ENCODE assay signal across 24 mouse cellular contexts in genomic region chr11:116710171-116710570, GRCm38 (mm10). TPM values are rescaled to one million over a fixed set of nuclear protein-coding genes. Genes with fewer than 3 reads are reported as not detected.
DNase-seq lines count a peak whose midpoint lies in the region; ATAC-seq lines count a peak whose summit lies in the region.
"Had no signal": no experiment of that assay in that cellular context is flagged by ENCODE, and none has a peak within 500 bp of the region (broad histone marks: within the 10 kb centered on the region; RNA-seq: fewer than 3 reads in every experiment).

No protein-coding gene starts in this region.

- no peaks in the 10 kb centered on the region for H3K36me3 ChIP-seq in forebrain, embryonic 13.5 days (ENCODE audit: poor library complexity, severe bottlenecking)
- H3K36me3 ChIP-seq in neural tube, embryonic 15.5 days: no peaks in the 10 kb centered on the region
- H3K36me3 ChIP-seq: hindbrain, embryonic 15.5 days; liver, embryonic 15.5 days; neural tube, embryonic 12.5 days had no signal

- no peak overlapping the region for H3K9ac ChIP-seq in forebrain, embryonic 13.5 days
- H3K9ac ChIP-seq in neural tube, embryonic 15.5 days (replicated peaks): no peak overlapping the region
- H3K9ac ChIP-seq: hindbrain, embryonic 15.5 days; liver, embryonic 15.5 days; neural tube, embryonic 12.5 days had no signal

- peak overlapping the region; percentile 37; the same call in 1 of the 2 replicates for H3K27ac ChIP-seq in forebrain, embryonic 13.5 days
- no peak overlapping the region for H3K27ac ChIP-seq in neural tube, embryonic 15.5 days (replicated peaks)
- H3K27ac ChIP-seq: hindbrain, embryonic 15.5 days; liver, embryonic 15.5 days; neural tube, embryonic 12.5 days had no signal

- WGBS in forebrain, embryonic 13.5 days: 19% methylated on average over 10 of the region's 10 CpGs
- WGBS in neural tube, embryonic 15.5 days: 55% methylated on average over 10 of the region's 10 CpGs

- no peaks in the 10 kb centered on the region for H3K27me3 ChIP-seq in forebrain, embryonic 13.5 days
- no peaks in the 10 kb centered on the region for H3K27me3 ChIP-seq in neural tube, embryonic 15.5 days (replicated peaks)
- H3K27me3 ChIP-seq: hindbrain, embryonic 15.5 days; liver, embryonic 15.5 days; neural tube, embryonic 12.5 days had no signal

- DNase-seq in layer of hippocampus, adult 11-12 months (ENCODE audit: low spot score): peak; percentile 10
- DNase-seq in layer of hippocampus, postnatal 14 days (ENCODE audit: low spot score in 2 of 2): no peak
- DNase-seq in retina, postnatal 1 day: peak; percentile 11
- no peak for DNase-seq in retina, embryonic 14.5 days (ENCODE audit: low spot score)
- DNase-seq in telencephalon, adult 2 months (ENCODE audit: low read depth, low spot score): peak; percentile 5
- no peak for DNase-seq in left cerebral cortex, adult 8-10 months (ENCODE audit: low spot score in 2 of 2)
- DNase-seq: adrenal gland, postnatal 10 days; cerebellum, adult 9-10 months; gastrocnemius, postnatal 10 days; kidney, postnatal 36 days; liver; lung, postnatal 14 days; thymus, postnatal 14 days had no signal

- ATAC-seq in forebrain, embryonic 13.5 days: no peak
- no peak for ATAC-seq in neural tube, embryonic 15.5 days (ENCODE audit: low FRiP score)
- ATAC-seq: activated CD4-positive, CD25-positive, alpha-beta regulatory T cell, adult 4 months; intestine, postnatal 0 days had no signal

- H3K4me1 ChIP-seq in forebrain, embryonic 13.5 days: peaks cover 9% of the 10 kb centered on the region
- H3K4me1 ChIP-seq in neural tube, embryonic 15.5 days: no peaks in the 10 kb centered on the region
- H3K4me1 ChIP-seq: liver, embryonic 15.5 days; neural tube, embryonic 12.5 days had no signal

- no peak overlapping the region for H3K4me3 ChIP-seq in forebrain, embryonic 13.5 days
- H3K4me3 ChIP-seq in neural tube, embryonic 15.5 days (replicated peaks): no peak overlapping the region
- H3K4me3 ChIP-seq: hindbrain, embryonic 15.5 days; liver, embryonic 15.5 days; neural tube, embryonic 12.5 days had no signal

- H3K9me3 ChIP-seq in forebrain, embryonic 13.5 days (replicated peaks): no peaks in the 10 kb centered on the region
- H3K9me3 ChIP-seq in neural tube, embryonic 15.5 days (replicated peaks): no peaks in the 10 kb centered on the region
- H3K9me3 ChIP-seq: hindbrain, embryonic 15.5 days; liver, embryonic 15.5 days; neural tube, embryonic 12.5 days had no signal

- H3K4me2 ChIP-seq in forebrain, embryonic 13.5 days: no peak overlapping the region
- no peak overlapping the region for H3K4me2 ChIP-seq in neural tube, embryonic 15.5 days
- H3K4me2 ChIP-seq: heart, embryonic 11.5 days; hindbrain, embryonic 15.5 days; liver, embryonic 15.5 days; midbrain, embryonic 11.5 days; neural tube, embryonic 12.5 days had no signal

RNA-seq across cellular contexts. Expression of gene Cygb, which starts 56.1 kb away (rescaled TPM):
- 10 to 100 TPM; 48.9 to 52.1 TPM for total RNA-seq in layer of hippocampus, postnatal 14 days (2021)
- 8.8 and 9.3 TPM in 2 replicates for polyA plus RNA-seq in forebrain, embryonic 13.5 days (2015; fragmentation: Nextera tagmentation; extraction: Ambion mirVana)
- 10 to 100 TPM; 55.8 to 62.7 (median 58.2) TPM for total RNA-seq in left cerebral cortex, adult 8-10 months (2022)
- polyA plus RNA-seq in neural tube, embryonic 15.5 days (2015; fragmentation: Nextera tagmentation; extraction: Ambion mirVana): 28.7 and 31.1 TPM in 2 replicates
- total RNA-seq: granulocyte monocyte progenitor cell, adult 5-6 weeks; megakaryocyte progenitor cell, adult 5-6 weeks had no signal
- polyA plus RNA-seq: activated CD4-positive, CD25-positive, alpha-beta regulatory T cell, adult 4 months had no signal

RNA-seq across cellular contexts. Expression of gene Prcd, which starts 56.8 kb away (rescaled TPM):
- 1 to 10 TPM; 4.6 to 5.0 TPM for total RNA-seq in layer of hippocampus, postnatal 14 days (2021)
- polyA plus RNA-seq in forebrain, embryonic 13.5 days (2015; fragmentation: Nextera tagmentation; extraction: Ambion mirVana): 0.79 and 0.80 TPM in 2 replicates
- total RNA-seq in left cerebral cortex, adult 8-10 months (2022): 1 to 10 TPM; 5.0 to 7.0 (median 5.5) TPM
- 3.1 and 3.4 TPM in 2 replicates for polyA plus RNA-seq in neural tube, embryonic 15.5 days (2015; fragmentation: Nextera tagmentation; extraction: Ambion mirVana)
- total RNA-seq: granulocyte monocyte progenitor cell, adult 5-6 weeks had no signal
- polyA plus RNA-seq: activated CD4-positive, CD25-positive, alpha-beta regulatory T cell, adult 4 months had no signal

Comparison
In these comparisons a context has a peak if more than half of its experiments do, and no peak if none do; other contexts are left out.
1. DNase-seq: peak in layer of hippocampus, adult 11-12 months (single experiment), retina, postnatal 1 day (single experiment) and telencephalon, adult 2 months (single experiment); none in layer of hippocampus, postnatal 14 days (0 of 2), retina, embryonic 14.5 days (single experiment) and left cerebral cortex, adult 8-10 months (0 of 2).